In the genomic region with DNA sequence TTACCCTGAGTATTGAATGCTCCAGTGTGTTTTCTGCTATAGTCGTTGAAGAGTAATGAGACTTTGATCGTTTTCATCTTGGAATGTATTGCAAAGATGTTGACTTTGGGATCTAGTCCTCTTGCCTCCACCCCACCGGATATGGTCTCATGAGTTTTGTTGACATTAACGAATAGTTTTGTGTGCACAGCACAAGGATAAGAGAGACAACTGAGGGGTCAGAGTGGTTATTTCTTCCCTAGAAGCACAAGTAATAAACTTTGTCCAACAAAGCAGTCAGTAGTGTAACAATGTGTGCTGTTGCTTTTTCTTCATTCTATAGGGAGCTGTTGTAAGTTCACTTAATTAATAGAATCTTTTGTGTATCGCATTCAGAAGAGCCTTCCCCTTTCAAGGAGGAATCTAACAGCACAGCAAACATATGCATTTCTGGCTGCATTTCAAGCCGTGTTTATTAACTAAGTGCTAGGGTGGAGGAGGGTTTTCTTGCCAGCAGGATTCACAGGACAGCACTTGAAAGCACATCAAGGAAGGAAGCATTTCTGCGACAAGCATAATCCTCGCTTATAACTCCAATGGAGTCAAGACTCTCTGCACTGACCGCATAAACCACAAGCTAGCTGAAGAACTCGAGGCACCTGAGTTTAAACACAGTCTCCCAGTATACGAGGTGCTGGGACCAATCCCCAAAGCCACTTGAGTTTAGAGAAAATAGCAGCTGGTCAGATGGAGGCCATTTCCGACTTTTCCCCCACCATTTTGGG, we compare ENCODE assay signal across 17 mouse cellular contexts. TPM values are rescaled to one million over a fixed set of nuclear protein-coding genes. Genes with fewer than 3 reads are reported as not detected.
DNase-seq lines count a peak whose midpoint lies in the region; ATAC-seq and TF ChIP-seq lines count a peak whose summit lies in the region.
"Had no signal": no experiment of that assay in that cellular context is flagged by ENCODE, and none has a peak within 500 bp of the region (broad histone marks: within the 10 kb centered on the region; RNA-seq: fewer than 3 reads in every experiment).

No protein-coding gene starts in this region.

- no peaks in the 10 kb centered on the region for H3K27me3 ChIP-seq in forebrain, embryonic 14.5 days (replicated peaks; ENCODE audit: control insufficient read depth, insufficient read depth, low read length)
- no peaks in the 10 kb centered on the region; the same call in 1 of the 2 replicates for H3K27me3 ChIP-seq in forebrain, embryonic 11.5 days (ENCODE audit: control insufficient read depth, insufficient read depth, low read length)
- no peaks in the 10 kb centered on the region for H3K27me3 ChIP-seq in kidney, postnatal 0 days (ENCODE audit: insufficient read depth, low read length)
- H3K27me3 ChIP-seq in kidney, adult 2 months (replicated peaks; ENCODE audit: control insufficient read depth, insufficient read depth, low read length) = no peaks in the 10 kb centered on the region; the same call in 1 of the 2 replicates
- H3K27me3 ChIP-seq in midbrain, postnatal 0 days (ENCODE audit: insufficient read depth, low read length) = no peaks in the 10 kb centered on the region
- H3K27me3 ChIP-seq in midbrain, embryonic 10.5 days (ENCODE audit: low read depth, poor library complexity, severe bottlenecking) = peaks cover 22% of the 10 kb centered on the region
- H3K27me3 ChIP-seq: CH12.LX; neural tube, embryonic 15.5 days had no signal

- peak; percentile 58; the same call in 1 of the 2 replicates for ATAC-seq in forebrain, embryonic 14.5 days
- ATAC-seq in forebrain, embryonic 11.5 days (replicated peaks; ENCODE audit: low FRiP score) = no peak
- no peak for ATAC-seq in kidney, postnatal 0 days (replicated peaks; ENCODE audit: low FRiP score, low read depth)
- ATAC-seq in midbrain, postnatal 0 days (ENCODE audit: low FRiP score) = no peak

- no peaks in the 10 kb centered on the region for H3K9me3 ChIP-seq in forebrain, embryonic 14.5 days (replicated peaks; ENCODE audit: control insufficient read depth, low read length)
- H3K9me3 ChIP-seq in forebrain, embryonic 11.5 days (ENCODE audit: control insufficient read depth, low read length) = no peaks in the 10 kb centered on the region
- no peaks in the 10 kb centered on the region for H3K9me3 ChIP-seq in kidney, postnatal 0 days (replicated peaks; ENCODE audit: low read length)
- H3K9me3 ChIP-seq in midbrain, postnatal 0 days (ENCODE audit: low read length) = no peaks in the 10 kb centered on the region
- no peaks in the 10 kb centered on the region for H3K9me3 ChIP-seq in midbrain, embryonic 10.5 days (replicated peaks)
- H3K9me3 ChIP-seq: neural tube, embryonic 15.5 days had no signal

- DNase-seq in forebrain, embryonic 14.5 days (ENCODE audit: low spot score) = peak; percentile 82
- DNase-seq in forebrain, embryonic 11.5 days (ENCODE audit: low spot score) = no peak
- DNase-seq in kidney, postnatal 0 days (ENCODE audit: low spot score) = peak; percentile 79
- no peak for DNase-seq in kidney, adult 2 months
- peak; percentile 27 for DNase-seq in midbrain, postnatal 0 days (ENCODE audit: low spot score)
- no peak for DNase-seq in midbrain, embryonic 10.5 days (ENCODE audit: low spot score)
- DNase-seq in gastrocnemius, adult 18-20 months (ENCODE audit: low spot score) = no peak
- DNase-seq in testis, postnatal 14 days (ENCODE audit: low spot score) = no peak
- DNase-seq: adrenal gland, postnatal 25 days; cerebellum, adult 9-11 months; embryo, embryonic 11 days; kidney, adult 8-10 months; right cerebral cortex, postnatal 4 days; thymus, postnatal 14 days had no signal

- no peak overlapping the region for H3K4me2 ChIP-seq in forebrain, embryonic 14.5 days (ENCODE audit: low read length)
- no peak overlapping the region for H3K4me2 ChIP-seq in forebrain, embryonic 11.5 days (ENCODE audit: low read depth, low read length, severe bottlenecking)
- H3K4me2 ChIP-seq in kidney, postnatal 0 days (ENCODE audit: low read length) = no peak overlapping the region; the same call in 1 of the 2 replicates
- no peak overlapping the region for H3K4me2 ChIP-seq in midbrain, postnatal 0 days (ENCODE audit: low read depth, low read length, poor library complexity, severe bottlenecking)
- H3K4me2 ChIP-seq: neural tube, embryonic 15.5 days had no signal

- WGBS in forebrain, embryonic 14.5 days = 50% methylated on average over 12 of the region's 12 CpGs
- WGBS in forebrain, embryonic 11.5 days = 80% methylated on average over 12 of the region's 12 CpGs
- 56% methylated on average over 12 of the region's 12 CpGs for WGBS in kidney, postnatal 0 days
- 45% methylated on average over 12 of the region's 12 CpGs for WGBS in kidney, adult 2 months
- 71% methylated on average over 12 of the region's 12 CpGs for WGBS in midbrain, postnatal 0 days
- 87% methylated on average over 12 of the region's 12 CpGs for WGBS in midbrain, embryonic 10.5 days

- peaks cover 12% of the 10 kb centered on the region for H3K4me1 ChIP-seq in forebrain, embryonic 14.5 days (ENCODE audit: control insufficient read depth, insufficient read depth, low read length)
- 0 out of 2 replicates have a peak, but pooled peaks cover 1% of the 10 kb centered on the region for H3K4me1 ChIP-seq in forebrain, embryonic 11.5 days (replicated peaks; ENCODE audit: control insufficient read depth, insufficient read depth, low read length)
- 0 out of 2 replicates have a peak, but pooled peaks cover 12% of the 10 kb centered on the region for H3K4me1 ChIP-seq in kidney, postnatal 0 days (replicated peaks; ENCODE audit: insufficient read depth, low read length)
- H3K4me1 ChIP-seq in kidney, adult 2 months (ENCODE audit: control insufficient read depth, insufficient read depth, low read length) = peaks cover 3% of the 10 kb centered on the region; the same call in 1 of the 2 replicates
- H3K4me1 ChIP-seq in midbrain, postnatal 0 days (ENCODE audit: insufficient read depth, low read length) = no peaks in the 10 kb centered on the region
- H3K4me1 ChIP-seq in midbrain, embryonic 10.5 days = peaks cover 10% of the 10 kb centered on the region

- no peak overlapping the region for H3K9ac ChIP-seq in forebrain, embryonic 14.5 days (ENCODE audit: low read length)
- H3K9ac ChIP-seq in forebrain, embryonic 11.5 days (ENCODE audit: low read length) = no peak overlapping the region
- no peak overlapping the region for H3K9ac ChIP-seq in kidney, postnatal 0 days (ENCODE audit: low read depth, low read length)
- no peak overlapping the region for H3K9ac ChIP-seq in midbrain, postnatal 0 days (replicated peaks; ENCODE audit: low read length, poor library complexity, severe bottlenecking)
- H3K9ac ChIP-seq: liver, embryonic 14.5 days; neural tube, embryonic 15.5 days had no signal

- TF ChIP-seq CTCF in kidney, postnatal 0 days (IDR thresholded peaks at IDR 0.05; ENCODE audit: low read depth) = no peak
- no peak for TF ChIP-seq CTCF in kidney, adult 2 months (conservative IDR thresholded peaks at IDR 0.05; ENCODE audit: insufficient read depth, insufficient read length, low read depth, low read length)
- no peak for TF ChIP-seq CTCF in midbrain, postnatal 0 days (IDR thresholded peaks at IDR 0.05)

- H3K4me3 ChIP-seq in forebrain, embryonic 14.5 days (ENCODE audit: low read depth, low read length) = no peak overlapping the region
- no peak overlapping the region for H3K4me3 ChIP-seq in forebrain, embryonic 11.5 days (ENCODE audit: low read depth, low read length)
- H3K4me3 ChIP-seq in kidney, postnatal 0 days (replicated peaks; ENCODE audit: low read depth, low read length) = no peak overlapping the region
- no peak overlapping the region for H3K4me3 ChIP-seq in kidney, adult 2 months (ENCODE audit: insufficient read depth, low read depth, low read length)
- H3K4me3 ChIP-seq in midbrain, postnatal 0 days (ENCODE audit: low read depth, low read length) = no peak overlapping the region
- H3K4me3 ChIP-seq in midbrain, embryonic 10.5 days = no peak overlapping the region
- H3K4me3 ChIP-seq: neural tube, embryonic 15.5 days had no signal

- no peaks in the 10 kb centered on the region for H3K36me3 ChIP-seq in forebrain, embryonic 14.5 days (ENCODE audit: control insufficient read depth, insufficient read depth, low read length)
- H3K36me3 ChIP-seq in forebrain, embryonic 11.5 days (ENCODE audit: control insufficient read depth, insufficient read depth, low read length) = no peaks in the 10 kb centered on the region
- no peaks in the 10 kb centered on the region for H3K36me3 ChIP-seq in kidney, postnatal 0 days (ENCODE audit: insufficient read depth, low read length)
- no peaks in the 10 kb centered on the region for H3K36me3 ChIP-seq in kidney, adult 2 months (ENCODE audit: control insufficient read depth, insufficient read depth, low read length)
- no peaks in the 10 kb centered on the region for H3K36me3 ChIP-seq in midbrain, postnatal 0 days (ENCODE audit: insufficient read depth, low read length)
- no peaks in the 10 kb centered on the region for H3K36me3 ChIP-seq in midbrain, embryonic 10.5 days
- H3K36me3 ChIP-seq: neural tube, embryonic 15.5 days had no signal

- no peak for TF ChIP-seq POLR2A in kidney, adult 2 months (IDR thresholded peaks at IDR 0.05; ENCODE audit: low read depth, low read length)

- no peak overlapping the region for H3K27ac ChIP-seq in forebrain, embryonic 14.5 days (ENCODE audit: low read depth, low read length)
- H3K27ac ChIP-seq in forebrain, embryonic 11.5 days (ENCODE audit: low read depth, low read length) = no peak overlapping the region
- peak overlapping the region; percentile 9 for H3K27ac ChIP-seq in kidney, postnatal 0 days
- H3K27ac ChIP-seq in kidney, adult 2 months (ENCODE audit: insufficient read depth, low read depth, low read length) = no peak overlapping the region
- no peak overlapping the region for H3K27ac ChIP-seq in midbrain, postnatal 0 days (ENCODE audit: low read depth, low read length)
- no peak overlapping the region for H3K27ac ChIP-seq in midbrain, embryonic 10.5 days (replicated peaks)
- H3K27ac ChIP-seq: liver, embryonic 14.5 days; neural tube, embryonic 15.5 days had no signal

RNA-seq across cellular contexts. Expression of a gene that starts 35.0 kb away (rescaled TPM):
- 11.2 and 11.5 TPM in 2 replicates for polyA plus RNA-seq in forebrain, embryonic 14.5 days (2014; fragmentation: Nextera tagmentation; extraction: Ambion mirVana)
- polyA plus RNA-seq in forebrain, embryonic 11.5 days (2014; fragmentation: Nextera tagmentation; extraction: Ambion mirVana) = 20.8 and 21.8 TPM in 2 replicates
- 16.2 and 17.5 TPM in 2 replicates for polyA plus RNA-seq in kidney, postnatal 0 days (2015; fragmentation: Nextera tagmentation; extraction: Ambion mirVana)
- 3.8 and 5.2 TPM in 2 replicates for polyA plus RNA-seq in kidney, adult 2 months (2012; rRNA removed)
- total RNA-seq in midbrain, postnatal 0 days (2014; rRNA removed) = 46.7 and 59.3 TPM in 2 replicates
- polyA plus RNA-seq in midbrain, postnatal 0 days (2015; fragmentation: Nextera tagmentation; extraction: Ambion mirVana) = 10.7 and 12.9 TPM in 2 replicates
- 7.2 and 8.5 TPM in 2 replicates for polyA plus RNA-seq in midbrain, embryonic 10.5 days (2016; fragmentation: Nextera tagmentation; extraction: Ambion mirVana)
- 1 to 10 TPM; 4.6 to 5.8 TPM for total RNA-seq in gastrocnemius, adult 18-20 months (2021)

Comparison
In these comparisons a context has a peak if more than half of its experiments do, and no peak if none do; other contexts are left out.
1. DNase-seq: peak in forebrain, embryonic 14.5 days (single experiment), kidney, postnatal 0 days (single experiment) and midbrain, postnatal 0 days (single experiment); none in forebrain, embryonic 11.5 days (single experiment), kidney, adult 2 months (single experiment), midbrain, embryonic 10.5 days (single experiment), gastrocnemius, adult 18-20 months (single experiment) and testis, postnatal 14 days (single experiment).